Mouse (Mus musculus) adrenal gland, adult 2 months (tissue): ENCODE data around the gene Cyp2c54. TPM values are rescaled to one million over a fixed set of nuclear protein-coding genes. Genes with fewer than 3 reads are reported as not detected.
"Not testable (repeated sequence)": the region's sequence is repeated elsewhere in the genome, so short reads cannot be mapped to it uniquely, and the experiment has no call there.

Experiments
- DNase-seq: peaks from one replicate; pipeline ENCODE4 v3.0.0; 2021
- long read RNA-seq: library from polyadenylated mRNA; stranded (forward); transcript quantifications from one replicate; pipeline ENCODE4 v2.0.0, GENCODE M21; 2021
- polyA plus RNA-seq: library from polyadenylated mRNA; depleted of rRNA; stranded (reverse); fragments of >200 nt; gene quantifications from 2 replicates; pipeline ENCODE4 v1.2.3, GENCODE M21; 2012; rRNA removed
- total RNA-seq, 2 experiments: library from RNA; stranded (reverse); gene quantifications; 2 replicates each; pipeline ENCODE4 v1.2.3; 2021

The Cyp2c54 gene
- under 1 TPM in 1 of 2 experiments, not detected in 1; 0.81 TPM for total RNA-seq
- not detected in 2 replicates for polyA plus RNA-seq
- long read RNA-seq: 0 reads

GRCm38 (mm10) chr19:40073701-40074100, at the start of gene Cyp2c54:
Gene Cyp2c54 (minus strand): TSS chr19:40073827.
- DNase-seq: no peak

DNA sequence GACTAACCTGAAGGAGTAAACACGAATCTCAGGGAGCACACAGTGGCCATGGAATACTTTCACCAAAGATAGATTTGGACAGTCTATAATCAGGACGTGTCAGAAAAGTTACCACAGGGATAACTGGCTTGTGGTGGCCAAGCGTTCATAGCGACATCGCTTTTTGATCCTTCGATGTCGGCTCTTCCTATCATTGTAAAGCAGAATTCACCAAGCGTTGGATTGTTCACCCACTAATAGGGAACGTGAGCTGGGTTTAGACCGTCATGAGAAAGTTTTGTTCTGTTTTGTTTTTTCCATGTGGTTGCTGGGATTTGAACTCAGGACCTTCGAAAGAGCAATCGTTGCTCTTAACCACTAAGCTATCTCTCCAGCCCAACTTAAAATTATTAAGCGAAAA, 46.0 kb upstream of the Cyp2c54 start:
- not testable (repeated sequence) for DNase-seq

DNA sequence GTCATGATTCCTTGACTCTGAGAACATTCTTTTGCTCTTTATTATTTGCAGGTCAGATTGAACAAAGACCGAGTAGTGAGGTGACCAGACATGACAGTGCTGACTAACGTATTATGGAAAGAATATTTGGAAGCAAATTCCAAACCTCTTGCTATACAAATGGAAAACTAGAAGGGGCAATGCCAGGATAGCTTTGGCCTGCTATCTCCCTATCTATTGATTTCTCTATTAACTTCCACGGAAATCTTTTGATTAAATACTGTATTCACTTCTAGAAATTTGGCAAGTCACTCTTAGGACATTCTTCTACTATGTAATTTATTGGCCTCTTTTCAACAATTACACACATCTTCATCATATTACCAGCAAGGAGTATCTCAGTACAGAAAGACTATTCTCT, 17.5 kb upstream of the Cyp2c54 start:
- no peak for DNase-seq

DNA sequence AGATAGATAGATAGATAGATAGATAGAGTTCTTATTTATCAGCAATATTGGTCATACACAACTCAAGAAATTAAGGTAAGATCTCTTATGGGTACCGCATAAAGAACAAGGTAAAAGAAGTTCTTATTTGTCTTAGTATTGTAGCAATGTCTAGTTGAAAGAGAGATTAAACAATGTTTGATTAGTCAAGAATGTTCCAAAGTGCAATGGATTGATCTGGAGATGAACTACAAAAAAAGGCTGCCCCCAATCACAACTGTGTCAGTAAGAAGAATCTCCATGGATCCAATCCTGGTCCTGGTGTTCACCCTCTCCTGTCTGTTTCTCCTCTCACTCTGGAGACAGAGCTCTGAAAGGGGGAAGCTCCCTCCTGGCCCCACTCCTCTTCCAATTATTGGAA, 15.8 kb upstream of the Cyp2c54 start, which contains the start of gene Cyp2c50:
Cyp2c50 (plus strand) TSS at position 268 of the 400 bp plus-strand sequence.
- not testable (repeated sequence) for DNase-seq

GRCm38 (mm10) chr19:40088381-40088780, 14.8 kb upstream of the Cyp2c54 start:
- DNase-seq: no peak

DNA sequence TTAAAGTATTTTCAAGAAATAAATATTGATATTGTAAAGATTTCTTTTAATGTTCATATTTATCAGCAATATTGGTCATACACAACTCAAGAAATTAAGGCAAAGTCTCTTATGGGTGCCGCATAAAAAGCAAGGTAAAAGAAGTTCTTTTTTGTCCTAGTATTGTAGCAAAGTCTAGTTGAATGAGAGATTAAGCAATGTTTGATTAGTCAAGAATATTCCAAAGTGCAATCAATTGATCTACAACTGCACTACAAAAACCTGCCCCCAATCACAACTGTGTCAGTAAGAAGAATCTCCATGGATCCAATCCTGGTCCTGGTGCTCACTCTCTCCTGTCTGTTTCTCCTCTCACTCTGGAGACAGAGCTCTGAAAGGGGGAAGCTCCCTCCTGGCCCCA, 81.5 kb downstream of the Cyp2c54 start, which contains the start of gene Cyp2c37:
Cyp2c37 (plus strand) TSS at position 285 of the 400 bp plus-strand sequence.
- DNase-seq: not testable (repeated sequence)

DNA sequence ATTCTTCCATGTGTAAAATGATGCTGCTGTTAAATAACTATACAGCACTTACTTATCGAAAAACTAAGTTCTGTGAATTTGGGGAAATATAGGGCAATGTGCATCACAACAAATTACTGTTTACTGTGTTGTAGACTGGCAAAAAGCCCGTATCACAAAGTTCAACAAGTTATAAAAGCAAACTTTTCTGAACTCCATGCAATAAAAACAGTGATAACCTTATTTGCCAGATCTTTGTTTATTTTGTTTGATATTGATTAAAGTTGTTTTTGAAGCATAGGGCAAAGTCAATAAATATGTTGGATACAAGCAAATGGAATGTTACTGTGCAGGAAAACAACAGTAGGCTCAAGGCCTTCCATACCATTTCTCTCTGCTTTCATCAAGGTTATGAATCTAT, 84.2 kb downstream of the Cyp2c54 start:
- DNase-seq: no peak

Other genes starting within 250 kb of the Cyp2c54 start
- 1 to 10 TPM in 1 of 2 experiments, not detected in 1; 8.2 TPM for gene Cyp2c69, start 187.0 kb downstream of the Cyp2c54 start, total RNA-seq
- 0.13 TPM in 1 of 2 replicates, not detected in the other for gene Cyp2c69, start 187.0 kb downstream of the Cyp2c54 start, polyA plus RNA-seq
- 1 to 10 TPM in 1 of 2 experiments, not detected in 1; 2.2 TPM for gene Cyp2c37, start 81.4 kb downstream of the Cyp2c54 start, total RNA-seq
- 0.10 TPM in 1 of 2 replicates, not detected in the other for gene Cyp2c37, start 81.4 kb downstream of the Cyp2c54 start, polyA plus RNA-seq
- gene Cyp2c50, start 15.9 kb upstream of the Cyp2c54 start, total RNA-seq: 1 to 10 TPM in 1 of 2 experiments, not detected in 1; 4.9 TPM
- 0.08 TPM in 1 of 2 replicates, not detected in the other for gene Cyp2c50, start 15.9 kb upstream of the Cyp2c54 start, polyA plus RNA-seq
- gene Cyp2c70, start 113.5 kb upstream of the Cyp2c54 start, total RNA-seq: 1 to 10 TPM; 1.2 to 2.4 TPM
- not detected in 2 replicates for gene Cyp2c70, start 113.5 kb upstream of the Cyp2c54 start, polyA plus RNA-seq
- 10 to 100 TPM; 20.9 to 25.8 TPM for gene Pdlim1, start 198.0 kb upstream of the Cyp2c54 start, total RNA-seq
- gene Pdlim1, start 198.0 kb upstream of the Cyp2c54 start, polyA plus RNA-seq: 3.7 and 4.9 TPM in 2 replicates